8 mouse cellular contexts compared by ENCODE assay signal in the genomic region with DNA sequence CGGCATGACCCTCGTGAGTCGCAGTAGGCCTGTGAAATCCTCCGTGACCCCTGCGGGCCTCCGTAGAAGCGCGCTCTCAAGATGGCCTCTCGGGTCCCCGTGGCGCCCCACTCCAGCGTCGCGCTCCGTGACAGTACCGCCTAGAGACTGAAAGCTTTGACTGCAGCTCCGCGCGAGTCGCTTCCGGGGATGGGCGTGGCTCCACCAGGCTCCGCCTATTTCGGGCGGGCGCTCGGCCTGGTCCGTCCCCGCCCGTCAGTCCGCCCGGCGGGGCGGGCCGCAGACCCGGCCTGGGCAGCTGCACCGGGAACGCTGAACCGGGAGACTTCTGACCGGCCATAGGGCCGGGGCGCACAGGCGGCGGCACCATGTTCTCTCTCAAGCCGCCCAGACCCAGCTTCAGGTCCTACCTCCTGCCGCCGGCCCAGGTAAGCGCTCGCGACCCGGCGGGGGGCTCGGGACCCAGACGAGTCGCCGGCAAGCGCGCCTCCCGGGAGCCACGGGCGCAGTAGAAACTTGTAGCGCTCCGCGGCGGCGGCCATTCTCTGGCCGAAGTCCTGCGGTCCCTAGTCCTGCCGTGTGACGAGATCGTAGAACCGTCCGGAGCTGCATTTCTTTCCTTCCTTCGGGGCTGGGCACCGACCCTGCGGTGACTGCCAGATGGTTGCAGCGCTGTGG. TPM values are rescaled to one million over a fixed set of nuclear protein-coding genes. Genes with fewer than 3 reads are reported as not detected.
A peak's percentile ranks its signal among the peaks of the same experiment; 100 is the strongest.
DNase-seq lines count a peak whose midpoint lies in the region; ATAC-seq lines count a peak whose summit lies in the region.

Gene Mtmr10 (plus strand): TSS at position 240 of the 678 bp plus-strand sequence.

- H3K27me3 ChIP-seq in hindbrain, embryonic 14.5 days (ENCODE audit: control insufficient read depth, insufficient read depth, low read length), result no peaks in the 10 kb centered on the region

- under 1% methylated on average over 77 of the region's 77 CpGs for WGBS in hindbrain, embryonic 14.5 days

- ATAC-seq in hindbrain, embryonic 14.5 days (ENCODE audit: low FRiP score), result peak; percentile 98

- H3K4me1 ChIP-seq in hindbrain, embryonic 14.5 days (replicated peaks; ENCODE audit: control insufficient read depth, insufficient read depth, low read length), result peaks cover 8% of the 10 kb centered on the region

- no peaks in the 10 kb centered on the region for H3K9me3 ChIP-seq in hindbrain, embryonic 14.5 days (ENCODE audit: control insufficient read depth, low read length)

- peak within 1 kb of the TSS; percentile 61 for H3K9ac ChIP-seq in hindbrain, embryonic 14.5 days

- peak within 1 kb of the TSS; percentile 55 for H3K27ac ChIP-seq in hindbrain, embryonic 14.5 days

- H3K4me2 ChIP-seq in hindbrain, embryonic 14.5 days (replicated peaks), result peak within 1 kb of the TSS; percentile 69

- peak; percentile 97 for DNase-seq in R1 (ENCODE audit: low read depth, low spot score)
- peak; percentile 99 for DNase-seq in cerebellum, postnatal 25 days
- peak; percentile 97 to 98 for DNase-seq in frontal cortex, postnatal 25 days (ENCODE audit: low spot score in 2 of 2)
- DNase-seq in hindbrain, embryonic 14.5 days (ENCODE audit: low spot score), result peak; percentile 96
- DNase-seq in layer of hippocampus, postnatal 36 days, result peak; percentile 97 to 98
- peak; percentile 98 for DNase-seq in lung, postnatal 36 days
- DNase-seq in retina, postnatal 1 day, result peak; percentile 99
- peak; percentile 97 for DNase-seq in urinary bladder, adult 18-20 months (ENCODE audit: low spot score in 2 of 2)

- H3K36me3 ChIP-seq in hindbrain, embryonic 14.5 days (replicated peaks; ENCODE audit: control insufficient read depth, insufficient read depth), result no peaks in the 10 kb centered on the region

- H3K4me3 ChIP-seq in hindbrain, embryonic 14.5 days (replicated peaks; ENCODE audit: low read length), result peak within 1 kb of the TSS; percentile 50

RNA-seq across cellular contexts. Expression of gene Mtmr10, which starts in this region (rescaled TPM):
- 15.0 and 15.4 TPM in 2 replicates for polyA plus RNA-seq in hindbrain, embryonic 14.5 days (2014; fragmentation: Nextera tagmentation; extraction: Ambion mirVana)
- total RNA-seq in layer of hippocampus, postnatal 36 days (2021), result 10 to 100 TPM; 17.6 to 22.5 TPM

Comparison
In these comparisons a context has a peak if more than half of its experiments do, and no peak if none do; other contexts are left out.
1. Peak in every context shown above with its lines: DNase-seq, ATAC-seq, H3K4me3 ChIP-seq and H3K27ac ChIP-seq.